Mouse (Mus musculus) small intestine, adult 2 months (tissue): ENCODE data around the gene Chrm5.

Experiments
- CTCF ChIP-seq: fragments of 200-500 bp; IDR thresholded peaks from 2 replicates; pipeline ENCODE4 v1.5.1; 2012; ENCODE audit warnings: low read depth, mild to moderate bottlenecking, control low read depth, inconsistent platforms, low read length, moderate library complexity, mixed read lengths; ENCODE audit not compliant: insufficient replicate concordance, insufficient read length; ENCODE audit errors: extremely low read depth
- POLR2A ChIP-seq: fragments of 200-500 bp; IDR thresholded peaks from 2 replicates; pipeline ENCODE4 v1.6.1; 2012; ENCODE audit warnings: low read depth, mild to moderate bottlenecking, control low read depth, inconsistent platforms, low read length, moderate library complexity

GRCm38 (mm10) chr2:112482533-112483333, 2.2 kb upstream of the Chrm5 start:
- TF ChIP-seq CTCF (no peak), POLR2A (no peak)
